Mouse (Mus musculus) layer of hippocampus, adult 11-12 months (tissue): ENCODE results near the gene Tapbp.
A peak's percentile ranks its signal among the peaks of the same experiment; 100 is the strongest.

Experiments used
- DNase-seq: peaks from one replicate; pipeline ENCODE4 v3.0.0; 2022; ENCODE audit warnings: low spot score

Gene Tapbp

DNA sequence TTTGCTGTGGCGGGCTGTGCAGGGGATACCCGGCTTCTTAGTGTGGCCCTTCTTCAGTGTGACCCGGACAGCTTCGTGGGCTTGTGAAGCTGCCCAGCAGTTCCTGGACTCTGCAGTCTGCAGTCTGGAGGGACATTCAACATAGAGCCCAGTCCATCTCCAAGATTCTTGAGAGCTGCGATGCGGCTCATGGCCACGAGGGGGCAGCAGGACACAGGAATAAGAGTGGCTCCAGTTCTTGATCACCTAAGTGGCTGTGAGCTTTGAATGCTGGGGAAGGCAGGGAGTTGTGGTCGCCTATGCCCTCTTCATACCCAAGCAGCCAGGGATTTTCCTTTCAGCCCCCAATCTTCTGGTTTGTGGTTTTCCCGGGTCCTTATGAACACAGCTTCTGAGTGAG, 52.8 kb downstream of the Tapbp start:
- DNase-seq, result peak; percentile 84

DNA sequence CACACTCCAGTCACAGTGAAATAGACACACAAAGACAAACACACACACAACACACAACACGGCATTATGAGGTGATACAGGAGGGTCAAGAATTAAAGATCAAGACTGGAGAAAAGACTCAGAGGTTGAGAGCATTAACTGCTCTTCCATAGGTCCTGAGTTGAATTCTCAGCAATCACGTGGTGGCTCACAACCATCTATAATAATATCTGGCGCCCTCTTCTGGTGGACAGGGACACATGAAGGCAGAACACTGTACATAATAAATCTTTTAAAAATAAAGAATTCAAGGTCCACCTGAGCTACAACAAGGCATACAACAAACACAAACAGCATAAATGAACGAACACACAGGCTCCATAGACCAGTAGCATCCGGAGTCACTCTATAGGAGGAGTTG, 53.2 kb downstream of the Tapbp start:
- no peak for DNase-seq

DNA sequence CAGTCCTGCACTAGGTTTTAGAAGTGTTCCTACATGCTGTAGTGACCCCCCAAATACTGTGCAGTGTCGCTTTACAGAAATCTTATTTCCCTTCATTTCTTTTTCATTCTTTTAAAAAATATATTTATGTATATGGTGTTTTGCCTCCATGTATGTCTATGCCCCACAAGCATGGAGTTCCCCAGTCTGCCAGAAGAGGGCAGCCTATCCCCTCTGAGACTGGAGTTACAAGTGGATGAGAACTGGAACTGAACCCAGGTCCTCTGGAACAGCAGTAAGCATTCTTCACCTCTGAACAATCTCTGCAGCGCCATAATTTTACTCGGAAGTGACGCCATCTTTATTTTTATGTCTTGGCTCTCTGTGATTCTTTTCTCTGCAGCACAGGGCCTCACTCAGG, 53.7 kb downstream of the Tapbp start:
- no peak for DNase-seq

DNA sequence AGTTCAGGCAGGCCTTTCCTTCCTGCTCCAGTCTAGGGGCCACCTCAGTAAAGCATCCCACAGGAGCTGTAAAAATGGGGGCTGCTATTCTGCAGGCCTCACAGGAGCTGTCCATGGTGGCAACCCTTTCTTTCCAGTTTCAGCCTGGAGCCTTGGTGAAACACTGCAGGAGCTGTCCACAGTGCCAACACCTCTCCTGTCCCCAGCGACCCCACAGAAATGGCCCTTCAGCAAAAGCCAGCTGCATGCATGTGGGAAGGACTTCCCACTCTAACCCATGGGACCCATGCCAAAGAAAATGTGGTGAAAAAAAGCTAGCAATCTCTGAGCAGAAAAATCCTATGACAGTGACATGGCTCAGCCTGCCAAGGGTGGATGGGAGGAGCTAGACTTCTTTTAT, 57.0 kb downstream of the Tapbp start:
- DNase-seq, result no peak

DNA sequence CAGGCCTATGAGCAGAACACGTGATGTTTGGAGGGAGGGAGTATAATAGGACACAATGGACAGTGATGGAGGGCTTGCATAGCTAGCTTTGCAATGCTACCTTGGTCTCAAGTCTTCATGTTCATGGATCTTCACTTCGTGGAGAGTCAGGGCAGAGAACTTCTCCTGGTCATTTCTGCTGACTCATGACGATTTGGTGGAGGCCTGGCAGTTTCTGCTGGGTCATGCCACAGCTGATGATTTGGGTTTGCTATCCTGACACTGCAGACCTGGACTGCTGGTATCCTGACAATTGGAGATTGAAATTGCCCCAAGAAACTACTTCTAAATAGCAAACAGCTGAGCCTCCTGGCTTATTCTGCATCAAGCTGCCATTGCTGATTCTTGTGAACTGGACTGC, 57.9 kb downstream of the Tapbp start:
- DNase-seq, result no peak

DNA sequence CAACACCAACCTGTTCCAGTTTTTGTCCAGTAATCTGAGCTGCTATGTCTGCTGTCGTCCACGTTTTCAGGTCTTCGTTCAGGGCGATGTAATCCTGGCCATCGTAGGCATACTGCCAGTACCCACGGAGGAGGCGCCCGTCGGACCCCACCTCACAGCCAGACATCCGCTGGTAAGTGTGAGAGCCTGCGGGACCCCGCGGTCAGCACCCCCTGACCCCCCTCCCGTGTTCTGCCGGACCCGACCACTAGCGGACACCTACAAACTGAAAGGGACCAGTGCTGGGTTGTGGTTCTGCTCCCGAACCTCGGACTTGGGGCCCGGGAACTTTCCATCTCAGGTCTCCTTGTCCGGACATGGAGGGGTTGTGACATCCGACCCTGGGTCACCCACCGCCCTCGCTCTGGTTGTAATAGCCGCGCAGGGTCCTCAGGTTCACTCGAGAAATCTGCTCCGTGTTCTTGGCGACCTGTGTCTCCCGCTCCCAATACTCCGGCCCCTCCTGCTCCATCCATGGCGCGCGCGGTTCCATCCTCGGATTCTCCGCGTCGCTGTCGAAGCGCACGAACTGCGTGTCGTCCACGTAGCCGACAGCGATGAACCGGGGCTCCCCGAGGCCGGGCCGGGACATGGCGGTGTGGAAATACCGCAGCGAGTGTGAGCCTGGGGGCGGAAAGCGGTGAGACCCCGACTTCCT, 62.3 kb downstream of the Tapbp start:
- DNase-seq, result no peak

DNA sequence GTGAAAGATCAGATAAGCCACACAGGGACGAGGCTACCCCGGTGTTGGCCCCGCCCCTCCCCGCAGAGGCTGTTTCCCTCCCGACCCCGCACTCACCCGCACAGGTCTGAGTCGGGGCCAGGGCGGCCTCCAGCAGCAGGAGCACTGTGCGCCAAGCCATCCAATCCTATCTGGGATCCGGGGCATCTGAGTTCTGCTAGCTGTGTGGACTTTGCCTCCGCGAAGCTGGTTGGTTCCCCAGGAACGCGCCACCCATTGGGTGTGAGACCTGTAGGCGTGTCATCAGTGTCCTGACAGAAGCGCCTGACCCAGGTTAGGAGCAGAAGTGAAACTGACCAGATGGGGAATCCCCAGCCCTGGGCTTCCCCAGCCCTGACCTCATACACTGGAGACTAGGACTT, 62.9 kb downstream of the Tapbp start:
- peak; percentile 75 for DNase-seq
